Mouse (Mus musculus): ENCODE measurements around the gene Sf3a1.
A peak's percentile ranks its signal among the peaks of the same experiment; 100 is the strongest.

Gene Sf3a1

DNA sequence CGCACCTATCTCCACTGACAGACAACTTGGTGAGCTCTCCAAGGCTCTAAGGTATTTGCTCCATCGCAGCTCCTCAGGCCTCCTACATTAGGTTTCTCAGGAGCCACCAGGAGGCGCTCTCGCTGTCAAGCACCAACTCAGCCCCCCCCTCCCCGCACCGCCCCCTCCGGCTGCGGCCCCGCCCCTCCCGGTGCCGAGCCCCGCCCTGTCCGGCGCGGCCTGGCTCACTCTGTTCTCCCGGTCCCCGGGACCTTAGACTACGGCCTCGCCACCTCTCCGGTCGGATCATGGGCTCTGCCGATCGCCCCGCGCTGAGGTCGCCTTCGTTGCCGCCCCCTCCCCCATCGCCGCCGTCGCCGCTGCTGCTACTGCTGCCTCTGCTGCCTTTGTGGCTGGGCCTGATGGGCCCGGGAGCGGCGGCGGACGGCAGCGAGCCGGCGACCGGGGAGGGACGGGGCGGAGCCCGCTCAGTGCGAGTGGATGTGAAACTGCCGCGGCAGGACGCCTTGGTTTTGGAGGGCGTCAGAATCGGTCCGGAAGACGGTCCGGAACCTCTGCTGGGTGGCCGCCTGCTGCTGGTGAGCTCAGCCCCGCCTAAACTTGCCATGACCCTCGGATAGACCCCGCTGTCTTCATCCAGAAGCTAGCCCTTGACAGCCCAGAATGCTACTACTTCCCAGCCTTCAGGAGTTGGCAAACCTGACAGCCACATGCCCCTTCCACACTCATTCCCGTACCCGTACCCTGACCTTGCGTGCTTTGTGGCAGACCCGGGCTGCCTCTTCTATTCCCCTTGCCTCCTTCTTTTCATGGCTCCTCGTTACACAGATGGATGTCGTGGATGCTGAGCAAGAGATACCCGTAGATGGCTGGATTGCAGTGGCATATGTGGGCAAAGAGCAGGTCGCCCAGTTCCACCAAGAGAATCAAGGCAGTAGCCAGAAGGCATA lies 24.9 kb upstream of the Sf3a1 start, which contains the start of gene Rnf215:
TSS of gene Rnf215 (plus strand) at position 217 of the 950 bp plus-strand sequence.
- peak; percentile 89 to 97 for DNase-seq (ENCODE audit: inconsistent age in 2 of 2, low spot score in 1 of 2)

DNA sequence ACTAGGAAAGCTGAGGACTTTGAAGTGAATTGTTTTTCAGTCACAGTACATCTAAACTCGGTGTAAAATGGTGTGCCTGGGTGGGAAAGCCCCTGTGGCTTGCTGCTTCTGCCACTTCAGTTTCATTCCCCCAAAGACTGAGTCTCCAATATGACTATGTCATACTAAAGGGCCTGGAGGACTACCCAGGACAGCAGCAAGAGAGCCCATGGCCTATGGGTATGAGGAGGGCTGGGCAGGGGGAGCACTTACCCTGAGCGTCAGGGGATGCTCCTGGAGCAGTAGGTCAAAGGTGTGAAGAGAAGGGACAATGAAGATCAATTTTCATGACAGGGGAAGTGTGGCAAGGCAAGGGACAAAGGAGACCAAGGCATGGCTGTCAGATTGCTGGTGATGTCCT lies 21.2 kb upstream of the Sf3a1 start:
- no peak for DNase-seq (ENCODE audit: inconsistent age in 2 of 2, low spot score in 1 of 2)

DNA sequence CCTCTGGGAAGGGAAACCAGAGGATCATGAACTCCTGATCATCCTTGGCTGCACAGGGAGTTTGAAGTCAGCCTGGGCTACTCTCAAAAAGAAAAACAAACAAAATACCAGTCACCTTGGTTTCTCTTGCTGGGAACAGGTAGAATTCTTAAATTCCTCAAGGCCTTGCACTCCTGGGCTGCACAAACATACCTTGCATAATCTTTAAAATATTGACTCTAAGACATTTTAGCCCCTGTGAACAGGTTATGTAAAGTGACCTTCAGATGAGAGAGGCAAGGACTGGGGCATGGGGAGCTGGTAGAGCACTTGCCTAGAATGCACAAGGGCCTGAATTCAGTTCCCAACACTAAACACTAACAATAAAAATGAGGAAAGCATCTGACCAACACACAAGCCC lies 18.6 kb upstream of the Sf3a1 start:
- DNase-seq (ENCODE audit: inconsistent age in 2 of 2, low spot score in 1 of 2), result no peak

DNA sequence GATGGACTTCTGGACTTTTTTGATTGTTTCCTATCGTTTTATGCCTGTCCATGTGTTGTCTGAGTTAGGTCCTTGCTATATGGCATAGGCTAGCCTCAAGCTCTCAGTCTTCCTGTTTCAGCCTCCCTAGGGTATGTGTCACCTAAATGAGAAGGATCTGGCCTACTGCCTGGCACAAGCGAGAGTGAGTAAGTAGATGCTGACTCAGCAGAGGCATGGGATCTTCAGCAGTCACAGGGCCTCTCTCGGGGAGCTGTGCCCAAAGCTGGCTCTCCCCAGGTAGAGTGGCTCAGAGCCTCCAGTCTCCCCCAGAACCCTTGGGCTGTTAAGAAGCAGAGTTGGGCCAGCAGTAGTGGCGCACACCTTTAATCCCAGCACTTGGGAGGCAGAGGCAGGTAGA lies 17.8 kb upstream of the Sf3a1 start:
- no peak for DNase-seq (ENCODE audit: inconsistent age in 2 of 2, low spot score in 1 of 2)

DNA sequence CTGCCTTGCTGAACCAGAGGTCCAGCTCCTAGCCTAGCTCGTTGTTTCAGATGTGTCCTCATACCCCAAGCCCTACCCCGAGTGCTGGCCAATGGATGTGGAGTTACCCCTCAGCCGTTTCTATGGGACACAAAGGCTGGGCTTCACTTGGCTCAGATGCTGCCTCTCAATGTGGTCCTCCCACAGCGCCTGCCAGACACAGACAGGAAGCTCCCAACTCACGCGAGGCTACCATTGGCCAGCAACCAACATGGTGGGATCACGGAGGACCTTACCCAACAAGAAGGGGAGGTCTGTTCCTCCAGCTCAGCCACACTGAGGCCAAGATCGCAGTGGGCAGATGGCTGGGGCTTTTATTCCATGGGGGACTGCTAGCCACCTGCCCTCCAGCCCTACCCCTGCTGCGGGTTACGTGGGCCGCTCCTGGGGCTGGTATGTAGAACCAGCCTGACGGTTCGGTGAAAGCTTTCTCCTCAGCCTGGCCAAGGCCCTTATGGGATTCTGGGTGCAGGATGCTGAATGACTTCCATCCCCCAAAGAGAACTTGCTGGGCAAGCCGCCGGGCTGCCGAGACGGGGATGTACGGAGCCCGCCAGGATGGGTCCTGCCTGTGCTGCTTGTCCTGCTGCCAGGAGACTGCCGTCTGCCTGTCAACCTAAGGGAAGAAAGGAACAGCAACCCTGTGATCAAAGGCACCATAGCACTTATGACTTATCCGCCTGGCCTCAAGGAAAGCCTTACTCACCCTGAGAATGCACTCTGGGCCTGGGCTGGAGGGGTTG lies 16.7 kb upstream of the Sf3a1 start:
- no peak for DNase-seq (ENCODE audit: inconsistent age in 2 of 2, low spot score in 1 of 2)

DNA sequence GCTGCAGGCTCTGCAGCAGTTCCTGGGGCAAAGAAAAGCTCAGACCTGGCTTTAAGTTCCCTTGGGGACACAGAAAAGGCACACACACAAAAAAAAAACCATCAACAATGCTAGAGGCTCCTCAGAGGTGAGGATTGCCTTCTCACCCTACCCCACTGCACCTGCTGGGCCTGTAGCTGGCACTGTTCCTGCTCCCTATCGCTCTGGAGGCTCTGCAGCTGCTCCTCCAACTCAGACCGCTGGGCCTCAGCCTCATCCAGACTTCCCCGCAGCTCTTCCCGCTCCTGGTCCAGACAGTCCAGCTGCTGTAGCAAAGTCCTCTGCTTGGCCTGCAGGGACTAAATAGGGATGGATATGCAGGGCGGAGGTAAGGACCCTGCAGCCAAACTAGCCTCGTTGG lies 13.8 kb upstream of the Sf3a1 start:
- no peak for DNase-seq (ENCODE audit: inconsistent age in 2 of 2, low spot score in 1 of 2)

DNA sequence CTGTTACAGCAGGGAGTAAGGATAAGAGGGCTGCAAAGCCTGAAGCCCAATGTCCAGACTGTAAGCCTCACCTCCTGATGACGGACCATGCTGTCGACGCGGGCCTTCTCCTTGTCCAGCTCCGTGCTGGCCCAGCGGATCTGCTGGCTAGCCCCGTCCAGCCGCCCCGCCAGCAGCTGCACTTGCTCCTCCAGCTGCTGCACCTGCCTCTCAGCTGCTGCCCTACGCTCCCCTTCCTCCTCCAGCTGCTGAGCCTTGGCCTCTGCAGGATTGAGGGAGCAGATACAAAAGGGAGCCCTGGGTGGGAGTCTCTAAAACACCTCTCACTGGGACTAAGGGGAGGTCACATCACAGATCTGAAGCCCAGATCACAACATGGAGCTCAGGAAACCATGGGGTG lies 13.1 kb upstream of the Sf3a1 start:
- no peak for DNase-seq (ENCODE audit: inconsistent age in 2 of 2, low spot score in 1 of 2)

DNA sequence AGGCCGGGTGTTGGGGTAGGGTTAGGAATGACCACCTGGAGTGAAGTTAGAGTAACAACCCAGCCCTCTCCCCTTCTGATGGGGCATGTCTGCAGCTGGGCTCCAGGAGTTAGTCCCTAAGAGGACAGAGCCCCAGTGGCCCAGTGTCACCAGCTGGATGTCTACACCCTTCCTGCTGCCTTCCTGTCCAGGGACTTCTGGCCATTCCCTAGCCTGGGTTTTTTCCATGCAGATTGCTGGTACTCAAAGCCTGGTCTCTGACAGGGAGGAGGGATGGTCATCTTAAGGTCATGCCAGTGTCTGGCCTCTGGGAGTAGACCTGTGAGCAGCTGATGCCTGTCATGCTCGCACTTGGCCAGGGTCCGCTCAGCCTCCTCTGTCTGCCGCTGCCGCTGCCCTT lies 12.0 kb upstream of the Sf3a1 start:
- peak in 1 of 2 experiments; percentile 49 for DNase-seq (ENCODE audit: inconsistent age in 2 of 2, low spot score in 1 of 2)

DNA sequence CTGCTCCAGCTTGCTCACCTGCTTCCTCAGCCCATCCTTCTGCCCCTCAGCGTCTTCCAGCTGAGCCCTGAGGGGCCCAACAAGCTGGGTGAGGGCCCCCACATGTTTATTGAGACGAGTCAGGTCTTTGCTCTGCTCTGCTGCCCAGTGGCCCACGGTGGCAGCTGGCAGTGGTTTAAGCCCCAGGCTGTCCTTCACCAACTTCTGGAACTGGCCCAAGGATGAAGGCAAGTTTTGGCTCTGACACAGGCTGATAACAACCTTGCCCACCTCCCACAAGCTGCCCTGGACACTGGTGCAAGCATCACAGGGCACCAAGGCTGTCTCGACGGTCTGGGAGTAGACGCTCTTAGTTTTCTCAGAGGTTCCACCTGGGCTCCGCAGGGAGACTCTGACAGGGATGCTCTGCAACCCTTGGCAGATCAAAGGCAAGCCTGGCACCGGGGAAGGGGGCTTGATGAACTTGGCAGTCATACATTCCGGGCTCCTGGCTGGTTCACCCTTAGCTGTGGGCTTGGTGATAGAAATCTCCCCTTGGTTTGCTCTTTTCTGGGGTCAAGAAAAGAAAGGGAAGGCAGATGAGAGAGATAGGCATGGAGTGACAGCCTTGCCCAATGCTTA lies 11.5 kb upstream of the Sf3a1 start:
- DNase-seq (ENCODE audit: inconsistent age in 2 of 2, low spot score in 1 of 2), result peak in 1 of 2 experiments; percentile 59

DNA sequence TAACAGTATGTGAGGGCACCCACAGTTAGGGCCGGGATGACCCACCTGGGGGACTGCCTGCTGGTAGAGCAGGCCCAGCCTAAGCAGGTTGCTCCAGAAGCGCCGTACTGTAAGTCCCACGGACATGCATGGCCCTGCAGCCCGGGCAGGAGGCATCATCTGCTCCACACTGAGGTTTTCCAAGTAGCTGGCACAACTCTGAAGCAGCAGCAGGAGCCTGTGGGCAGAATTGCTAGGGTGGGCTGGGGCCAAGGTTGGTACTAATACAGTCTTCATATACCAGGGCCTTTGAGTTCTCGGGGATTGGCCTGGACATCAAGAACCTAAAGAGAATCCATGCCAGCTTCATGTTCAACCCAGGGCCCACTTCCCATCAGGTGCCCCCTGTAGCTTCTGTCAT lies 10.3 kb upstream of the Sf3a1 start:
- no peak for DNase-seq (ENCODE audit: inconsistent age in 2 of 2, low spot score in 1 of 2)

DNA sequence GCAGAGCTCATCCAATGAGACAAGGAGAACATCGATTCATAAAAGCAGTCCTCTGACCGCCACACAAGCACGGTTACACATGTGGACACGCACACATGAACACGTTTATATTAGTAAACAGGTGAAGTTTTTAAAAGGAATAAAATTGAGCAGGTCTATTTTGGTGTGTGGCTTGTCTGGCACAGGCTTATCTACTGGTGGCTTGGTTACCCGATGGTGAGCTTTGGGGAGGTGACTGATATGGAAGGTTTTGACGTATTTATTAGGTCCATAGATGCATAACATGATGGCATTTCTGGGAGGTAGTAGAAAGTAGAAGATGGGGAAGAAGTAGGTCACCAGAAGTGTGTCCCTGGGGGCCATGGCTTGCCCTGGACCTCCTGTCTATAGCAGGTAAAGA lies 6.5 kb upstream of the Sf3a1 start:
- no peak for DNase-seq (ENCODE audit: inconsistent age in 2 of 2, low spot score in 1 of 2)

DNA sequence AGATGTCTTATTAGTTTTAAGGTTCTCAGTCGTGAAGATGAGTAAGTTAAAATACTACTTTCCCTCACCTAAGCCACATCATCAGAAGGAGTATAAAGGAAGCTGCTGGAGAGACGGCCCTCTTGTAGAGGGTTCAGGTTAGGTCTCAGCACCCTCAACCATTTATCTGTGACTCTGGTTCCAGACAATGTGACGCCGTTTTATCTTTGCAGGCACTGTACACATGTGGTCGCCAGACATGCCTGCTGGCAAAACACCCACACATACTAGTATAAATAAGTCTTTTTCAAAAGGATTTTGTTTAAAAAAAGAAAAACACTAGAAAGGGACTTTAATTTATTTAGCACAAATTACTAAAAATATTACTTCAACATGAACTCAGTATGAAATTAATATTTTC lies 4.5 kb upstream of the Sf3a1 start:
- no peak for DNase-seq (ENCODE audit: inconsistent age in 2 of 2, low spot score in 1 of 2)

DNA sequence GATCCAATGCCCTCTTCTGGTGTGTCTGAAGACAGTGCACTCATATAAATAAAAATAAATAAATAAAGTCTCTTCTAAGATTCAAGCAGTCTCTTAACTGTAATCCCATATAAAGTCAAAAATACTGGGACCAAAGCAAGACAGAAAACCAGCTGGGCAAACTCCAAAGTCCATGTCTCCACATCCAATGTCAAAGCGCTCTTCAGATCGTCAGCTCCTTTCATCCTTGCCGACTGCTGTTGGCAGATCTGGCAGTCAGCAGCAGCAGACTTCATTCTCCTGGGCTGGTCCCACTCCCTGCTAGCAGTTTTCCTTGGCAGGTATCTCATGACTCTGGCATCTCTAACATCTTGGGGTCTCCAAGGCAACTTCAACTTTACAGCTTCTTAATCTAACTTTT lies 1.5 kb upstream of the Sf3a1 start:
- no peak for DNase-seq (ENCODE audit: inconsistent age in 2 of 2, low spot score in 1 of 2)

DNA sequence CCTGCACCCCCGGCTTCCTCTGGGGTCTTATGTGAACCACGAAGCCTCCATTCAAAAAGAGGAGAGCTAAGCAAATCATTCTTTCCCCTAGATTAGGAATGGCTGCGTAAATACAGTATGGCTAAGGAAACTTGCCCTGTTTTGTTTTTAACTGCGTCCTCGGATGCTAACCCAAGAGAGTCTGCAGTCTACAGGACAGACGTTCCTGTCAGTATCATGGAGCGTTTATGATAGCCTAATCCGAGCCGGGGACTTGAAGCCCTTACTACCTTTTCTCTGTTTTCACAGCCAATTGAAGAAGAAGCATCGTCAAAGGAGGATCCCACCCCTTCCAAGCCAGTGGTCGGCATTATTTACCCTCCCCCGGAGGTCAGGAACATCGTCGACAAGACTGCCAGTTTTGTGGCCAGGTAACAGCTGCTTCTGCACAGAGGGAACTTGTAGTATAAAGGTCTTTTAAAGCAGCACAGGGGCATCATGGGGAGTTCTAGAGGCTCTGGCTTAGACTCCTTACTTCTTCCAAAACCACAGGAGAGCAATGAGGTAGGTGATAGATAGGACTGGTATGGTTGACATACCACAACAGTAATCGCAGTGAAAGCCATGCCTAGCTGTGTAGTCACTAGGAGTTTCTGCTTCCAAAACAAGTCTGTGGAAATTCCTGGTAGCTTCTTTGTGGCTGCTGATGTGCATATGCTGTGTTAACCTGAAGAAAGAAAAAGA lies 769 bp downstream of the Sf3a1 start:
- no peak for DNase-seq (ENCODE audit: inconsistent age in 2 of 2, low spot score in 1 of 2)

DNA sequence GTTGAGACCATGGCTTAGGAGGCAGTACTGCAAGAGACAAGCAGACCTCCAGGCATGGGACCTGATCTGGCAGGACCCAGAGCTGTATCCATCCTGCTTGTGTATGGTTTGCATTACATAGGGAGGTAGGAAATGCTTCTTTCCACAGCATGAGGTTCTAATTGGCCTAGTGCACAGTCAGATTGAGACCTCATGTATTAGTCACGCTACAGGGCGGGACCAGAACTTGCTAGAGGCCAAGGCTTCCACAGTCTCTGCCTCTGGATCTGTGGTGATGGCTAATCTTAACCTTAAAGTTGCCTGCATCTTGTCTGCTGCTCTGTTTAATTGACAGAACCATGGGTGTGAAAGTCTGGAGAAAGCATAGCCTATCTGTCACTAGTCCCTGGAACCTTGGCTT lies 4.6 kb downstream of the Sf3a1 start:
- peak in 1 of 2 experiments; percentile 68 for DNase-seq (ENCODE audit: inconsistent age in 2 of 2, low spot score in 1 of 2)

DNA sequence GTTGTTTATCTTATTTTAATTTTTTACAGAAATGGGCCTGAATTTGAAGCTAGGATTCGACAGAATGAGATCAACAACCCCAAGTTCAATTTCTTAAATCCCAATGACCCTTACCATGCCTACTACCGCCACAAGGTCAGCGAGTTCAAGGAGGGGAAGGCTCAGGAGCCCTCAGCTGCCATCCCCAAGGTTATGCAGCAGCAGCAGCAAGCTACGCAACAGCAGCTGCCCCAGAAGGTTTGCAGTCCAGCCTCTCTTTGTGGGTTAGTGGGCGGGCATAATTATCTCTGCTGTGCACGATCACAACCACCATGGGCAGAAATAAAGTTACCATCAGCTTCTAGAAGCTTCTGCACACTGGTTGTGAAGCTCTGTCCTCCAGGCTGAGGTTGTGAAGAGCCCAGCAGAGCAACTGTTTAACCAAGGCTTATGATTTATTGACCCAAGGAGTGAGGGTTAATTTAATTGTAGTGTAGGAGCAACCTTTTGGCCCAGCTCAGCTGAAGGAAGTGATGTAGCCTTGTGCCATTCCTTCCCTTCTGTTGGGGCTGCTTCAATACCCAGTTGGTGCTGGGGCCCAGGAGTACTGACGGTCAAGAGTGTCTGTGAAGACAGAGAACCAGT lies 6.4 kb downstream of the Sf3a1 start:
- DNase-seq (ENCODE audit: inconsistent age in 2 of 2, low spot score in 1 of 2), result peak in 1 of 2 experiments; percentile 67

DNA sequence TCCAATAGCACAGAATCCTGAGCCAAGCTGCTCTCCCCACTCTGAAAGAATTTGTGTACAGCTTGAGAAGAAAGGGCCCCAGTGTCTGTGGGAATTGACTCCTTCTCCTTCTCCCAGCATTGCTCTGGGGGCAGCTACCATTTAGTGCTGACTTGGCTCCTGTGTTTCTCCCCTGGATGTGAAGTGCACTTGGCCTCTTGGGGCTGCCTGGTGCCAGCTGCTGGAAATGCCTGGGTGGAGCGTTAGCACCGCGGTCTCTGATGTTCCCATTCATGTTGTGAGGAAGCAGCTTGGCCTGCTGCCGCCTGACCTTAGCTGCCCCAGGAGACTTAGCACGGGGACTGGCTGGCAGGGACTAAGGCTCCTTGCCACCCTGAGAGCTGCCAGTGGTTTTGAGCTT lies 14.4 kb downstream of the Sf3a1 start:
- DNase-seq (ENCODE audit: inconsistent age in 2 of 2, low spot score in 1 of 2), result peak; percentile 21 to 63

DNA sequence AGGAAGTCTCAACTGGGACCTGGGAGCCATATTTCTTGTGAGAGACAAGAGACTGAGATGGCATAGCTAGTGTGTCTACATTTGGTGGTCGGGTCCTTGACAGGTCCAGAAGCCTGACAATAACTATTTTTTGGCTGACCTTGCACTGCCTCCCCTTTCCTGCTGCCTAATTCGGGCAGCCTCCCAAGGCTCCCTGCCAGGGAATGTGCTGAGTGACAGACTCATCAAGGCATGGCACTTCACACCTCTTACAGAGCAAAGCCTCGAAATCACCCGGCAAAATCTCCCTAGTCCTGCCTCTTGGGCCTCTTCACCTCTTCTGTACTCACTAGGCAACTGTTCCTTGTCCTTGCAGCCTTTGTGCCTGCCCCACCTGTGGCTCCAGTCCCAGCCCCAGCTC lies 17.6 kb downstream of the Sf3a1 start:
- DNase-seq (ENCODE audit: inconsistent age in 2 of 2, low spot score in 1 of 2), result no peak

DNA sequence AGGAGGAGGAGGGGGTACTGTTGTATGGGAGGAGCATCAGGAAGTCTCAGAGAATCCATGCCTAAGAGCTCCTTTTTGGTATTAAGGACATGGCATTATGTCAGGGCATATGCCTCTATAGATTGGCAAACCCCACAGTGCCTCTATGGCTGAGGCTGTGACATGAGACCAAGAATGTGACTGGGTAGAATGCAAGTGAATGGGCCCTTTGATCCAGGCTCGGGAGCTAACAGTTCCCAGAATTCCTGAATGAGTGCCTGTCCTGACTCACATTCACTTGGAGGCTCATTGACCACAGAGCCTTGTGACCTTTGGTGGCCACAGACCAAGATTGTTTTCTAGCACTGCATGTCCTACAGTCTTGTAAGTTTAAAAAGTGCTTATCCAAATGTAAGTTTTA lies 21.9 kb downstream of the Sf3a1 start:
- peak; percentile 49 to 73 for DNase-seq (ENCODE audit: inconsistent age in 2 of 2, low spot score in 1 of 2)

DNA sequence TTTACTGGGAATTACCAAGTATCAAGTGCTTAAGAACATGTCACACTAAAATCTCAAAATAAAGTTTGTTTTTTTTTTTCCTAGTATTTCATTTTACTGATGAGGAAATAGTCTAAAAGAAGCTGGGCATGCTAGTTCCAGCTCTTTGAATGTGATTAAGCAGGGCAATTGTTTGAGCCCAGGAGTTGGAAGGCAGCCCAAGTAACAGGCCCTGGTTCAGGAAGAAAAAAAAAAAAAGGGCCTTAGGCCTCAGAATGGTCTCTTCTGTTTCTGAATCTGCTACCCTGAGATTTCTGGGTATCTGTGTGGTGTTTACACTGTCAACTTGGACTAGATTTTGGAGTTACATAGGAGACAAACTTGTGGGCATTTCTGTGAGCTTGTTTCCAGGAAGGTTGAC lies 23.4 kb downstream of the Sf3a1 start:
- peak in 1 of 2 experiments; percentile 65 for DNase-seq (ENCODE audit: inconsistent age in 2 of 2, low spot score in 1 of 2)
